Comparison of ENCODE assay signal across 15 mouse cellular contexts in genomic region chr1:37663606-37664005, GRCm38 (mm10).
"Had no signal": no experiment of that assay in that cellular context is flagged by ENCODE, and none has a peak within 500 bp of the region (broad histone marks: within the 10 kb centered on the region; RNA-seq: fewer than 3 reads in every experiment).

No protein-coding gene starts in this region.

- H3K9ac ChIP-seq: limb, embryonic 15.5 days; liver, embryonic 12.5 days; lung, embryonic 14.5 days; midbrain, embryonic 15.5 days had no signal

- H3K9me3 ChIP-seq: limb, embryonic 15.5 days; liver, embryonic 12.5 days; megakaryocyte, embryonic 14.5 days; midbrain, embryonic 15.5 days had no signal

- H3K4me1 ChIP-seq: midbrain, embryonic 15.5 days had no signal

- DNase-seq: kidney, adult 11 months; kidney, adult 9 months; kidney, postnatal 36 days; lung, embryonic 14.5 days; lung, postnatal 10 days; lung, postnatal 4 days; right cerebral cortex, adult 18-20 months; thymus, postnatal 36 days had no signal

- ATAC-seq: liver, embryonic 12.5 days; midbrain, embryonic 15.5 days had no signal

- H3K27me3 ChIP-seq: limb, embryonic 15.5 days; liver, embryonic 12.5 days; midbrain, embryonic 15.5 days had no signal

- H3K27ac ChIP-seq: kidney, postnatal 0 days; limb, embryonic 15.5 days; liver, embryonic 12.5 days; midbrain, embryonic 15.5 days; stomach, postnatal 0 days had no signal

- H3K4me3 ChIP-seq: limb, embryonic 15.5 days; liver, embryonic 12.5 days; megakaryocyte, embryonic 14.5 days; midbrain, embryonic 15.5 days had no signal

- H3K36me3 ChIP-seq: limb, embryonic 15.5 days; liver, embryonic 12.5 days; midbrain, embryonic 15.5 days had no signal

- H3K4me2 ChIP-seq: limb, embryonic 15.5 days; liver, embryonic 12.5 days; lung, embryonic 14.5 days; midbrain, embryonic 11.5 days; midbrain, embryonic 15.5 days had no signal
